Mouse (Mus musculus) testis, postnatal 14 days (tissue): ENCODE measurements around the gene Tmem109.

ENCODE experiments used
- DNase-seq: peaks from one replicate; pipeline ENCODE4 v3.0.0; 2021; ENCODE audit warnings: low spot score

The Tmem109 gene

GRCm38 (mm10) chr19:10892201-10892600 lies 10.4 kb upstream of the Tmem109 start:
- no peak for DNase-seq

- no peak for DNase-seq
These were observed 801 bp downstream of the Tmem109 start for GRCm38 (mm10) chr19:10880975-10881425.

GRCm38 (mm10) chr19:10880085-10880974 lies 1.5 kb downstream of the Tmem109 start:
- DNase-seq, result no peak

- DNase-seq, result no peak
These were observed 3.5 kb downstream of the Tmem109 start for GRCm38 (mm10) chr19:10878201-10878837.

- DNase-seq, result no peak
These were observed 10.4 kb downstream of the Tmem109 start for GRCm38 (mm10) chr19:10871328-10871961.

- no peak for DNase-seq
These were observed 11.1 kb downstream of the Tmem109 start for GRCm38 (mm10) chr19:10870676-10871075.

- no peak for DNase-seq
These were observed 11.8 kb downstream of the Tmem109 start, which contains the start of gene Tmem132a for GRCm38 (mm10) chr19:10869886-10870527. TSS of gene Tmem132a (minus strand) at chr19:10869940.

GRCm38 (mm10) chr19:10869241-10869885 lies 12.4 kb downstream of the Tmem109 start:
- DNase-seq, result peak; percentile 74

- no peak for DNase-seq
These were observed 13.1 kb downstream of the Tmem109 start for GRCm38 (mm10) chr19:10868623-10869141.

- DNase-seq, result no peak
These were observed 13.7 kb downstream of the Tmem109 start for GRCm38 (mm10) chr19:10867946-10868622.

- no peak for DNase-seq
These were observed 15.4 kb downstream of the Tmem109 start for GRCm38 (mm10) chr19:10866351-10866750.

- DNase-seq, result no peak
These were observed 21.7 kb downstream of the Tmem109 start for GRCm38 (mm10) chr19:10860072-10860497.

- DNase-seq, result no peak
These were observed 25.3 kb downstream of the Tmem109 start for GRCm38 (mm10) chr19:10856520-10856919.

- no peak for DNase-seq
These were observed 26.4 kb downstream of the Tmem109 start for GRCm38 (mm10) chr19:10855422-10855821.

- no peak for DNase-seq
These were observed 34.3 kb downstream of the Tmem109 start for GRCm38 (mm10) chr19:10847311-10848087.

- DNase-seq, result no peak
These were observed 35.7 kb downstream of the Tmem109 start for GRCm38 (mm10) chr19:10846150-10846549.

GRCm38 (mm10) chr19:10845454-10845853 lies 36.3 kb downstream of the Tmem109 start:
- DNase-seq, result no peak

- DNase-seq, result no peak
These were observed 37.6 kb downstream of the Tmem109 start for GRCm38 (mm10) chr19:10844206-10844605.

- no peak for DNase-seq
These were observed 38.9 kb downstream of the Tmem109 start for GRCm38 (mm10) chr19:10842914-10843313.
